Mouse (Mus musculus) ES-Bruce4 (cell line): ENCODE results near the gene Slc24a3.

Source experiments
- CTCF ChIP-seq: IDR thresholded peaks from one replicate; pipeline ENCODE4 v1.8.1; 2011; ENCODE audit warnings: low read depth, low read length
- EP300 ChIP-seq: IDR thresholded peaks from 2 replicates; pipeline ENCODE4 v1.6.1; 2011; ENCODE audit warnings: low read depth, low read length; ENCODE audit not compliant: insufficient read depth
- POLR2A ChIP-seq: IDR thresholded peaks from one replicate; pipeline ENCODE4 v1.8.1; 2011; ENCODE audit warnings: low read length; ENCODE audit not compliant: insufficient read depth

- TF ChIP-seq CTCF: no peak
- no peak for TF ChIP-seq EP300
- TF ChIP-seq POLR2A: no peak
Observed at GRCm38 (mm10) chr2:145607844-145608243, 440.3 kb downstream of the Slc24a3 start.
